Comparison of ENCODE assay signal across 30 mouse cellular contexts in genomic region chr16:94968472-94968871, GRCm38 (mm10). TPM values are rescaled to one million over a fixed set of nuclear protein-coding genes. Genes with fewer than 3 reads are reported as not detected.
"Had no signal": no experiment of that assay in that cellular context is flagged by ENCODE, and none has a peak within 500 bp of the region (broad histone marks: within the 10 kb centered on the region; RNA-seq: fewer than 3 reads in every experiment).

No protein-coding gene starts in this region.

- H3K4me1 ChIP-seq: heart, embryonic 10.5 days; heart, embryonic 12.5 days; kidney, embryonic 15.5 days; limb, embryonic 15.5 days; liver, embryonic 12.5 days had no signal

- H3K9ac ChIP-seq: heart, embryonic 12.5 days; hindbrain, embryonic 13.5 days; hindbrain, embryonic 15.5 days; kidney, embryonic 15.5 days; limb, embryonic 13.5 days; limb, embryonic 15.5 days; liver, embryonic 12.5 days; liver, embryonic 14.5 days had no signal

- H3K27me3 ChIP-seq: heart, embryonic 12.5 days; hindbrain, embryonic 13.5 days; hindbrain, embryonic 15.5 days; limb, embryonic 13.5 days; limb, embryonic 15.5 days; liver, embryonic 12.5 days had no signal

- H3K9me3 ChIP-seq: heart, embryonic 10.5 days; heart, embryonic 12.5 days; hindbrain, embryonic 13.5 days; hindbrain, embryonic 15.5 days; kidney, embryonic 15.5 days; limb, embryonic 13.5 days; limb, embryonic 15.5 days; liver, embryonic 12.5 days had no signal

- H3K27ac ChIP-seq: heart, embryonic 10.5 days; hindbrain, embryonic 13.5 days; hindbrain, embryonic 15.5 days; kidney, embryonic 15.5 days; kidney, postnatal 0 days; limb, embryonic 13.5 days; limb, embryonic 15.5 days; liver, embryonic 12.5 days; liver, embryonic 14.5 days had no signal

- H3K4me2 ChIP-seq: heart, embryonic 12.5 days; hindbrain, embryonic 13.5 days; hindbrain, embryonic 15.5 days; kidney, embryonic 15.5 days; limb, embryonic 13.5 days; limb, embryonic 15.5 days; liver, embryonic 12.5 days had no signal

- H3K4me3 ChIP-seq: heart, embryonic 10.5 days; heart, embryonic 12.5 days; hindbrain, embryonic 13.5 days; hindbrain, embryonic 15.5 days; kidney, embryonic 15.5 days; limb, embryonic 13.5 days; limb, embryonic 15.5 days; liver, embryonic 12.5 days had no signal

- DNase-seq: gastrocnemius, postnatal 14 days; gastrocnemius, postnatal 36 days; heart, adult 18-20 months; heart, postnatal 10 days; kidney, adult 11 months; kidney, adult 2 months; kidney, adult 9 months; kidney, postnatal 14 days; kidney, postnatal 36 days; layer of hippocampus, adult 9-11 months; layer of hippocampus, postnatal 36 days had no signal

- H3K36me3 ChIP-seq: heart, embryonic 10.5 days; heart, embryonic 12.5 days; hindbrain, embryonic 13.5 days; hindbrain, embryonic 15.5 days; kidney, embryonic 15.5 days; limb, embryonic 13.5 days; limb, embryonic 15.5 days; liver, embryonic 12.5 days had no signal

- ATAC-seq: intestine, embryonic 16.5 days; liver, embryonic 12.5 days had no signal

RNA-seq across cellular contexts. Expression of gene Kcnj6, which starts 29.0 kb away (rescaled TPM):
- total RNA-seq: gastrocnemius, adult 18-20 months; gastrocnemius, postnatal 36 days; heart, adult 18-20 months; heart, adult 8-10 months; heart, postnatal 10 days; heart, postnatal 25 days; hematopoietic stem cell, adult 5-6 weeks; liver, adult 2 months had no signal
- polyA plus RNA-seq: gonadal fat pad, adult 2 months; kidney, adult 2 months; kidney, embryonic 15.5 days; kidney, postnatal 0 days; large intestine, adult 2 months; limb, embryonic 11.5 days; limb, embryonic 13.5 days; limb, embryonic 15.5 days; liver, adult 2 months; liver, embryonic 12.5 days; liver, embryonic 14.5 days had no signal
